Mouse (Mus musculus) activated CD4-positive, CD25-positive, alpha-beta regulatory T cell, adult 9 weeks (primary cell): ENCODE measurements around the gene Pdia4. TPM values are rescaled to one million over a fixed set of nuclear protein-coding genes. Genes with fewer than 3 reads are reported as not detected.

ENCODE experiments used
- polyA plus RNA-seq: library from polyadenylated mRNA; unstranded; fragments of 100-300 nt; shearing (Covaris generic); gene quantifications from one replicate; pipeline ENCODE4 v1.2.1, GENCODE M21; 2017

Gene Pdia4
- 186 TPM for polyA plus RNA-seq

GRCm38 (mm10) chr6:47813257-47813878 lies at the start of gene Pdia4:
Gene Pdia4 (minus strand): TSS chr6:47813430.

DNA sequence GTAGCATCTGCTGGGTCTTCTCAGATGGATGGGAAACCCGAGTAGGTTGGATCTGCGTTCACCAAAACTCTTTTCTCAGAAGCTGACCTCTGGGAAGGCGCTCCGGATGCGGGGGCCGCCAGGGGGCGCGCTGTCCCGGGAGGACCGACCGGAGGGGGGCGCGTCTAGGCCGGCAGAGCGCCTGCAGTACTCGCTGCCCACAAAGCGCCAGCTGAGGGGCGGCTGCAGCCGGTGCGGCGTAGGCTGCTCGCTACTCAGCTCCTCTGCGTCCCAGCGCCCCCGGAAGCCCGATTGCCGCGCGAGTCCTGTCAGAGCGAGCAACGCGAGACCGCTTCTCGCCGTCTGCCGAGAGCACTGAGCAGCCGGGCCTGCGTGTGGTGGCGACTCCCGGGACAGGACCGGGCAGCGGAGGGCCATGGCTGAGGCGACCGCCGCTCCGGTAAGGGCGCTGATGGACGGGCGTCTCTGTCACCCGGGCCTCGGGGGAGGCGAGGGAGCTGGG lies 22.3 kb upstream of the Pdia4 start, which contains the start of gene Zfp398:
Zfp398 (plus strand) TSS at position 180 of the 502 bp plus-strand sequence.

GRCm38 (mm10) chr6:47830104-47831078 lies 17.2 kb upstream of the Pdia4 start, which contains the start of gene Zfp786:
Gene Zfp786 (minus strand): TSS chr6:47830867.

Other genes with a start within 250 kb of the Pdia4 start
- 41.8 TPM for gene Ezh2, start 218.1 kb downstream of the Pdia4 start, polyA plus RNA-seq
- gene Zfp786, start 17.4 kb upstream of the Pdia4 start, polyA plus RNA-seq: 0.13 TPM
- 19.4 TPM for gene Zfp398, start 22.2 kb upstream of the Pdia4 start, polyA plus RNA-seq
- gene Zfp282, start 63.8 kb upstream of the Pdia4 start, polyA plus RNA-seq: 4.3 TPM
- gene Zfp212, start 107.0 kb upstream of the Pdia4 start, polyA plus RNA-seq: 19.3 TPM
- gene Zfp956, start 140.0 kb upstream of the Pdia4 start, polyA plus RNA-seq: 21.9 TPM
- gene Zfp777, start 235.5 kb upstream of the Pdia4 start, polyA plus RNA-seq: 2.0 TPM